Mouse (Mus musculus): Measurements from ENCODE around the gene Abca15. TPM values are rescaled to one million over a fixed set of nuclear protein-coding genes. Genes with fewer than 3 reads are reported as not detected.

The Abca15 gene
- polyA plus RNA-seq, 1 experiment from 2014 or later: not detected

Other genes with a start within 250 kb of the Abca15 start
- 0.23 TPM in 1 of 2 replicates, not detected in the other for gene Dnah3, start 233.4 kb upstream of the Abca15 start, polyA plus RNA-seq (2015; fragmentation: Nextera tagmentation; extraction: Ambion mirVana)
- 15.2 and 18.3 TPM in 2 replicates for gene Tmem159, start 226.3 kb upstream of the Abca15 start, polyA plus RNA-seq (2015; fragmentation: Nextera tagmentation; extraction: Ambion mirVana)
- 0.10 TPM in 1 of 2 replicates, not detected in the other for gene Zp2, start 183.4 kb upstream of the Abca15 start, polyA plus RNA-seq (2015; fragmentation: Nextera tagmentation; extraction: Ambion mirVana)
- 0.32 TPM in 1 of 2 replicates, not detected in the other for gene Anks4b, start 154.8 kb upstream of the Abca15 start, polyA plus RNA-seq (2015; fragmentation: Nextera tagmentation; extraction: Ambion mirVana)
- gene Crym, start 126.6 kb upstream of the Abca15 start, polyA plus RNA-seq (2015; fragmentation: Nextera tagmentation; extraction: Ambion mirVana): 9.0 and 9.9 TPM in 2 replicates
- not detected in 2 replicates for gene Abca14, start 124.7 kb upstream of the Abca15 start, polyA plus RNA-seq (2015; fragmentation: Nextera tagmentation; extraction: Ambion mirVana)
- not detected in 2 replicates for gene Abca16, start 81.0 kb downstream of the Abca15 start, polyA plus RNA-seq (2015; fragmentation: Nextera tagmentation; extraction: Ambion mirVana)

Measured in neural tube, embryonic 15.5 days (tissue).